Mouse (Mus musculus) liver, postnatal 0 days (tissue): ENCODE measurements around the gene Bsnd. TPM values are rescaled to one million over a fixed set of nuclear protein-coding genes. Genes with fewer than 3 reads are reported as not detected.

ENCODE experiments used
- ATAC-seq: fragments of 200-750 bp; cut with Nextera tagmentation; 2 replicates; pipeline ENCODE4 v1.8.0; 2017; ENCODE audit warnings: mild to moderate bottlenecking, moderate library complexity
- DNase-seq: peaks from one replicate; pipeline ENCODE4 v3.0.0-alpha.2; 2016
- H3K27ac ChIP-seq: fragments of 300-500 bp; sonication (generic); 2 replicates; pipeline ENCODE4 v1.5.1; 2014; ENCODE audit warnings: antibody characterized with exemption, moderate library complexity, mild to moderate bottlenecking, low read depth
- H3K27me3 ChIP-seq: fragments of 300-500 bp; sonication (generic); 2 replicates; pipeline ENCODE4 v1.6.1; 2014; ENCODE audit warnings: low read length, control low read depth, mixed read lengths; ENCODE audit not compliant: insufficient read depth
- H3K36me3 ChIP-seq: fragments of 300-500 bp; sonication (generic); replicated peaks from 2 replicates; pipeline ENCODE4 v1.6.1; 2014; ENCODE audit warnings: mild to moderate bottlenecking, control low read depth, low read length, moderate library complexity, mixed read lengths; ENCODE audit not compliant: insufficient read depth
- H3K4me1 ChIP-seq: fragments of 300-500 bp; sonication (generic); 2 replicates; pipeline ENCODE4 v1.6.1; 2014; ENCODE audit warnings: antibody characterized with exemption, mild to moderate bottlenecking, control low read depth; ENCODE audit not compliant: insufficient read depth
- H3K4me2 ChIP-seq: fragments of 300-500 bp; sonication (generic); 2 replicates; pipeline ENCODE4 v1.6.1; 2014; ENCODE audit warnings: low read depth, mild to moderate bottlenecking, low read length, moderate library complexity, mixed read lengths
- H3K4me3 ChIP-seq: fragments of 300-500 bp; sonication (generic); 2 replicates; pipeline ENCODE4 v1.5.1; 2014; ENCODE audit warnings: low read depth, low read length
- H3K9ac ChIP-seq: fragments of 300-500 bp; sonication (generic); replicated peaks from 2 replicates; pipeline ENCODE4 v1.6.1; 2014; ENCODE audit warnings: mild to moderate bottlenecking, moderate library complexity
- H3K9me3 ChIP-seq: fragments of 300-500 bp; sonication (generic); 2 replicates; pipeline ENCODE4 v1.6.1; 2016; ENCODE audit warnings: mild to moderate bottlenecking, control low read depth, low read length, mixed read lengths
- CTCF ChIP-seq: sonication (generic); IDR thresholded peaks from 2 replicates; pipeline ENCODE4 v1.5.1; 2016; ENCODE audit warnings: antibody characterized with exemption, low read depth
- EP300 ChIP-seq: IDR thresholded peaks from 2 replicates; pipeline ENCODE4 v1.6.1; 2016; ENCODE audit warnings: antibody characterized with exemption, low read depth, mild to moderate bottlenecking
- WGBS: fragments of 180-500 bp; shearing (Covaris S2); extraction: QIAGEN DNeasy Blood & Tissue Kit; methylation state at CpG from one replicate; pipeline ENCODE4 v1.1.7; 2014; ENCODE audit not compliant: insufficient replicate concordance; 5-methylcytosine and 5-hydroxymethylcytosine counted together
- polyA plus RNA-seq: library from polyadenylated mRNA; unstranded; fragments of >200 nt; fragmentation: Nextera tagmentation; extraction: Ambion mirVana; gene quantifications from 2 replicates; pipeline ENCODE4 v1.2.1, GENCODE M21; 2015

Bsnd gene
- polyA plus RNA-seq, 1 experiment from 2014 or later, result not detected

DNA sequence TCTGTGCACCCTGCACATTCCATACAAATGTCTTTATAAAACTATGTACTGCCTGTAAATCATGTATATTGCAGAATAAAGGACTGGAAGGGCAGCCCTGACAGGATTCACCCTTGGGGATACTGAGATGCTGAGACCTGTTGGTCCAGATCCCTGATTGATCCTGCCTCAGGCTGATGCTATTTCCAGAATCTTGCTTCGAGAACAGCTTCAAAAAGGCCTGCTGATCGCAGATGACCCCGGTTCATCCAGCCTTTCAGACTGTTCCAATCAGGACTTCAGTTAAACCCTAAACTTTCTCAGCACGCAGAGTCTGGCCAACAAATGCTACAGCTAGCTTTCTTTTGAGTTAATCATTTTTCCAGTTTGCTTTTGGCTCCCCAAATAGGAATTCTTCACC, 17.8 kb upstream of the Bsnd start:
- no peak overlapping the region for H3K4me3 ChIP-seq
- 75% methylated on average over 4 of the region's 4 CpGs for WGBS
- no peak overlapping the region for H3K27ac ChIP-seq
- H3K36me3 ChIP-seq, result no peaks in the 10 kb centered on the region
- TF ChIP-seq CTCF, result no peak
- H3K4me2 ChIP-seq, result no peak overlapping the region
- no peaks in the 10 kb centered on the region for H3K27me3 ChIP-seq
- H3K4me1 ChIP-seq, result no peaks in the 10 kb centered on the region
- no peak overlapping the region for H3K9ac ChIP-seq
- no peaks in the 10 kb centered on the region for H3K9me3 ChIP-seq
- ATAC-seq (no peak), DNase-seq (no peak)

GRCm38 (mm10) chr4:106505453-106506058, 13.5 kb upstream of the Bsnd start:
- no peak overlapping the region for H3K4me3 ChIP-seq
- H3K4me1 ChIP-seq, result no peaks in the 10 kb centered on the region
- H3K27me3 ChIP-seq, result no peaks in the 10 kb centered on the region
- ATAC-seq (no peak), DNase-seq (no peak)
- no peak overlapping the region for H3K4me2 ChIP-seq
- no peaks in the 10 kb centered on the region for H3K9me3 ChIP-seq
- 61% methylated on average over 14 of the region's 14 CpGs for WGBS
- H3K9ac ChIP-seq, result no peak overlapping the region
- no peak overlapping the region for H3K27ac ChIP-seq
- TF ChIP-seq CTCF (no peak), EP300 (no peak)
- no peaks in the 10 kb centered on the region for H3K36me3 ChIP-seq

GRCm38 (mm10) chr4:106503578-106503977, 11.5 kb upstream of the Bsnd start:
- no peak for ATAC-seq
- Histone ChIP-seq H3K36me3 (no peaks in the 10 kb centered on the region), H3K27me3 (no peaks in the 10 kb centered on the region), H3K9ac (no peak overlapping the region), H3K4me2 (no peak overlapping the region), H3K27ac (no peak overlapping the region), H3K4me1 (no peaks in the 10 kb centered on the region), H3K9me3 (no peaks in the 10 kb centered on the region), H3K4me3 (no peak overlapping the region)
- peak; percentile 18; the same call in 1 of the 2 replicates for TF ChIP-seq CTCF
- TF ChIP-seq EP300, result no peak
- no peak for DNase-seq
- WGBS, result 82% methylated on average over 3 of the region's 3 CpGs

DNA sequence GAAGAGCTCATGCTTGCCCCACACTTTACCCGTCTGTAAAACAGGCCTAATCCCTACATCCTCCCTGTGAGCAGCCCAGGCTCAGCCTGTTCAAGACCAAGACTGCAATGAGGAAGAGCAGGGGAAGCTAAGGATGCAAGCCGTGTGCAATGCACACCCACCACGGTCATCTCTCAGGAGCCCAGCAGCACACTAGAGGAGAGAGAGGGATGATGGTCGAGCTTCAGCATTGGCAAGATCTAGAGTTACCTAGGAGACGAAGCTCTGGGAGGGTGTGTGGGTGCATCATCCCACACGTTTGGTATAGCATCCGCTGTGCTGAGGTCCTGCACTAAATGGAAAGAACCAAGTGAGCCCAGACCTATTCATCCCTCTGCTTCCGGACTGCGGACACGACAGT, 8.0 kb upstream of the Bsnd start:
- H3K36me3 ChIP-seq, result no peaks in the 10 kb centered on the region
- 70% methylated on average over 10 of the region's 10 CpGs for WGBS
- DNase-seq, result no peak

GRCm38 (mm10) chr4:106498471-106498844, 6.4 kb upstream of the Bsnd start:
- DNase-seq (no peak), ATAC-seq (no peak)
- Histone ChIP-seq H3K4me2 (no peak overlapping the region), H3K4me1 (no peaks in the 10 kb centered on the region), H3K27me3 (no peaks in the 10 kb centered on the region; the same call in 1 of the 2 replicates), H3K4me3 (no peak overlapping the region), H3K36me3 (no peaks in the 10 kb centered on the region), H3K9me3 (no peaks in the 10 kb centered on the region), H3K9ac (no peak overlapping the region), H3K27ac (no peak overlapping the region)
- no peak for TF ChIP-seq CTCF
- TF ChIP-seq EP300, result no peak
- 39% methylated on average over 3 of the region's 3 CpGs for WGBS

More for the DNA sequence above, 8.0 kb upstream of the Bsnd start:
- H3K4me1 ChIP-seq, result no peaks in the 10 kb centered on the region
- no peak overlapping the region for H3K27ac ChIP-seq
- TF ChIP-seq CTCF (no peak), EP300 (no peak)
- H3K4me3 ChIP-seq, result no peak overlapping the region
- H3K9ac ChIP-seq, result no peak overlapping the region
- H3K9me3 ChIP-seq, result no peaks in the 10 kb centered on the region
- no peak overlapping the region for H3K4me2 ChIP-seq
- no peaks in the 10 kb centered on the region for H3K27me3 ChIP-seq
- ATAC-seq, result no peak

GRCm38 (mm10) chr4:106497776-106498470, 5.8 kb upstream of the Bsnd start:
- H3K9me3 ChIP-seq, result no peaks in the 10 kb centered on the region
- H3K9ac ChIP-seq, result no peak overlapping the region
- ATAC-seq (no peak), DNase-seq (no peak)
- no peak overlapping the region for H3K4me3 ChIP-seq
- H3K27me3 ChIP-seq, result peaks cover 4% of the 10 kb centered on the region; the same call in 1 of the 2 replicates
- TF ChIP-seq EP300, result no peak
- no peak for TF ChIP-seq CTCF
- H3K36me3 ChIP-seq, result no peaks in the 10 kb centered on the region
- H3K4me1 ChIP-seq, result no peaks in the 10 kb centered on the region
- 61% methylated on average over 8 of the region's 8 CpGs for WGBS
- no peak overlapping the region for H3K4me2 ChIP-seq
- no peak overlapping the region for H3K27ac ChIP-seq
